Mouse (Mus musculus) neural tube, embryonic 11.5 days (tissue): ENCODE results near the gene Pold2. TPM values are rescaled to one million over a fixed set of nuclear protein-coding genes. Genes with fewer than 3 reads are reported as not detected.
A peak's percentile ranks its signal among the peaks of the same experiment; 100 is the strongest.

Source experiments
- ATAC-seq: fragments of 200-750 bp; cut with Nextera tagmentation; 2 replicates; pipeline ENCODE4 v1.8.0; 2017; ENCODE audit warnings: moderate number of reproducible peaks, mild to moderate bottlenecking, moderate TSS enrichment, moderate library complexity; ENCODE audit not compliant: insufficient read depth, low FRiP score, low TSS enrichment
- DNase-seq: peaks from one replicate; pipeline ENCODE4 v3.0.0-alpha.2; 2015; ENCODE audit warnings: low spot score
- H3K27ac ChIP-seq: fragments of 300-500 bp; sonication (generic); 2 replicates; pipeline ENCODE4 v1.5.1; 2014; ENCODE audit warnings: low read depth, mild to moderate bottlenecking, low read length
- H3K27me3 ChIP-seq: fragments of 300-500 bp; sonication (generic); 2 replicates; pipeline ENCODE4 v1.6.1; 2014; ENCODE audit warnings: mild to moderate bottlenecking, low read length, mixed read lengths; ENCODE audit not compliant: control insufficient read depth, insufficient read depth
- H3K36me3 ChIP-seq: fragments of 300-500 bp; sonication (generic); 2 replicates; pipeline ENCODE4 v1.6.1; 2014; ENCODE audit warnings: mild to moderate bottlenecking, low read length, moderate library complexity, mixed read lengths; ENCODE audit not compliant: control insufficient read depth, insufficient read depth
- H3K4me1 ChIP-seq: fragments of 300-500 bp; sonication (generic); 2 replicates; pipeline ENCODE4 v1.6.1; 2014; ENCODE audit warnings: low read length, mixed read lengths; ENCODE audit not compliant: control insufficient read depth, insufficient read depth
- H3K4me2 ChIP-seq: fragments of 300-500 bp; sonication (generic); 2 replicates; pipeline ENCODE4 v1.6.1; 2014; ENCODE audit warnings: low read depth, mild to moderate bottlenecking, moderate library complexity
- H3K4me3 ChIP-seq: fragments of 300-500 bp; sonication (generic); 2 replicates; pipeline ENCODE4 v1.5.1; 2014; ENCODE audit warnings: low read depth, low read length
- H3K9ac ChIP-seq: fragments of 300-500 bp; sonication (generic); 2 replicates; pipeline ENCODE4 v1.6.1; 2014; ENCODE audit warnings: mild to moderate bottlenecking, low read length
- H3K9me3 ChIP-seq: fragments of 300-500 bp; sonication (generic); 2 replicates; pipeline ENCODE4 v1.6.1; 2016; ENCODE audit warnings: low read length; ENCODE audit not compliant: control insufficient read depth
- WGBS: fragments of 180-500 bp; shearing (Covaris S2); extraction: QIAGEN DNeasy Blood & Tissue Kit; methylation state at CpG from one replicate; pipeline ENCODE4 v1.1.7; 2014; 5-methylcytosine and 5-hydroxymethylcytosine counted together
- polyA plus RNA-seq: library from polyadenylated mRNA; unstranded; fragments of >200 nt; fragmentation: Nextera tagmentation; extraction: Ambion mirVana; gene quantifications from 2 replicates; pipeline ENCODE4 v1.2.1, GENCODE M21; 2014

Pold2 gene
- 92.5 and 102 TPM in 2 replicates for polyA plus RNA-seq

GRCm38 (mm10) chr11:5877921-5878526 is at the start of gene Pold2:
Pold2 (minus strand) TSS chr11:5878292.
- peak within 1 kb of the TSS; percentile 61 for H3K4me2 ChIP-seq
- ATAC-seq = peak; percentile 99
- peaks cover 16% of the 10 kb centered on the region for H3K4me1 ChIP-seq
- no peaks in the 10 kb centered on the region for H3K27me3 ChIP-seq
- peaks cover 7% of the 10 kb centered on the region; the same call in 1 of the 2 replicates for H3K36me3 ChIP-seq
- peak within 1 kb of the TSS; percentile 49 for H3K4me3 ChIP-seq
- H3K9ac ChIP-seq = peak within 1 kb of the TSS; percentile 54
- H3K27ac ChIP-seq = peak within 1 kb of the TSS; percentile 87
- under 1% methylated on average over 52 of the region's 52 CpGs for WGBS
- DNase-seq = peak; percentile 99
- no peaks in the 10 kb centered on the region for H3K9me3 ChIP-seq

- Histone ChIP-seq H3K36me3 (no peaks in the 10 kb centered on the region), H3K9ac (no peak overlapping the region), H3K4me3 (no peak overlapping the region), H3K27ac (no peak overlapping the region), H3K4me2 (no peak overlapping the region), H3K9me3 (no peaks in the 10 kb centered on the region), H3K27me3 (no peaks in the 10 kb centered on the region), H3K4me1 (no peaks in the 10 kb centered on the region)
- ATAC-seq = no peak
- DNase-seq = no peak
- 86% methylated on average over 3 of the region's 3 CpGs for WGBS
These were observed 48.7 kb upstream of the Pold2 start for GRCm38 (mm10) chr11:5926696-5927220.

GRCm38 (mm10) chr11:5924699-5925098 is 46.6 kb upstream of the Pold2 start:
- no peak overlapping the region for H3K9ac ChIP-seq
- H3K36me3 ChIP-seq = no peaks in the 10 kb centered on the region
- H3K4me3 ChIP-seq = no peak overlapping the region
- H3K4me1 ChIP-seq = no peaks in the 10 kb centered on the region
- H3K9me3 ChIP-seq = no peaks in the 10 kb centered on the region
- 55% methylated on average over 8 of the region's 8 CpGs for WGBS
- no peak for ATAC-seq
- H3K4me2 ChIP-seq = no peak overlapping the region
- H3K27ac ChIP-seq = no peak overlapping the region
- no peaks in the 10 kb centered on the region for H3K27me3 ChIP-seq
- DNase-seq = no peak

GRCm38 (mm10) chr11:5920323-5920960 is 42.4 kb upstream of the Pold2 start:
- H3K27ac ChIP-seq = no peak overlapping the region
- H3K27me3 ChIP-seq = no peaks in the 10 kb centered on the region
- no peak overlapping the region for H3K4me2 ChIP-seq
- no peak overlapping the region for H3K9ac ChIP-seq
- H3K4me3 ChIP-seq = no peak overlapping the region
- DNase-seq (peak; percentile 8), ATAC-seq (no peak)
- H3K9me3 ChIP-seq = no peaks in the 10 kb centered on the region
- WGBS = 32% methylated on average over 17 of the region's 17 CpGs
- H3K4me1 ChIP-seq = no peaks in the 10 kb centered on the region
- no peaks in the 10 kb centered on the region for H3K36me3 ChIP-seq

GRCm38 (mm10) chr11:5919606-5920005 is 41.5 kb upstream of the Pold2 start:
- Histone ChIP-seq H3K9me3 (no peaks in the 10 kb centered on the region), H3K36me3 (no peaks in the 10 kb centered on the region), H3K4me2 (no peak overlapping the region), H3K4me3 (no peak overlapping the region), H3K9ac (no peak overlapping the region), H3K27ac (no peak overlapping the region), H3K4me1 (no peaks in the 10 kb centered on the region), H3K27me3 (no peaks in the 10 kb centered on the region)
- ATAC-seq = no peak
- WGBS = 91% methylated on average over 4 of the region's 4 CpGs
- DNase-seq = no peak

- WGBS = 70% methylated on average over 2 of the region's 2 CpGs
- Histone ChIP-seq H3K27me3 (no peaks in the 10 kb centered on the region), H3K4me1 (no peaks in the 10 kb centered on the region), H3K9ac (no peak overlapping the region), H3K4me3 (no peak overlapping the region), H3K4me2 (no peak overlapping the region), H3K27ac (no peak overlapping the region), H3K9me3 (no peaks in the 10 kb centered on the region), H3K36me3 (no peaks in the 10 kb centered on the region)
- DNase-seq (peak; percentile 6), ATAC-seq (no peak)
These were observed 40.0 kb upstream of the Pold2 start for GRCm38 (mm10) chr11:5918111-5918510.

GRCm38 (mm10) chr11:5916178-5916548 is 38.1 kb upstream of the Pold2 start:
- Histone ChIP-seq H3K27ac (no peak overlapping the region), H3K9ac (no peak overlapping the region), H3K27me3 (no peaks in the 10 kb centered on the region), H3K4me3 (no peak overlapping the region), H3K9me3 (no peaks in the 10 kb centered on the region), H3K4me1 (no peaks in the 10 kb centered on the region), H3K4me2 (no peak overlapping the region), H3K36me3 (no peaks in the 10 kb centered on the region)
- DNase-seq = peak; percentile 8
- WGBS = 66% methylated on average over 8 of the region's 8 CpGs
- ATAC-seq = no peak

- Histone ChIP-seq H3K4me1 (no peaks in the 10 kb centered on the region), H3K27ac (no peak overlapping the region), H3K4me3 (no peak overlapping the region), H3K27me3 (no peaks in the 10 kb centered on the region), H3K9ac (no peak overlapping the region), H3K9me3 (no peaks in the 10 kb centered on the region), H3K4me2 (no peak overlapping the region), H3K36me3 (no peaks in the 10 kb centered on the region)
- ATAC-seq (no peak), DNase-seq (peak; percentile 3)
- 83% methylated on average over 5 of the region's 5 CpGs for WGBS
These were observed 37.5 kb upstream of the Pold2 start for GRCm38 (mm10) chr11:5915429-5916177.
